Mouse (Mus musculus) neural tube, postnatal 0 days (tissue): ENCODE measurements around the gene Ythdf2. TPM values are rescaled to one million over a fixed set of nuclear protein-coding genes. Genes with fewer than 3 reads are reported as not detected.

ENCODE experiments used
- microRNA-seq: library from miRNA; unstranded; fragments of <30 nt; microRNA quantifications from one replicate; pipeline ENCODE4, GENCODE M21; 2016
- polyA plus RNA-seq: library from polyadenylated mRNA; unstranded; fragments of >200 nt; fragmentation: Nextera tagmentation; extraction: Ambion mirVana; gene quantifications from 2 replicates; pipeline ENCODE4 v1.2.1, GENCODE M21; 2015

The Ythdf2 gene
- polyA plus RNA-seq: 63.8 and 68.9 TPM in 2 replicates

GRCm38 (mm10) chr4:132211953-132212734, at the start of gene Ythdf2:
TSS of gene Ythdf2 (minus strand) at chr4:132212303.

GRCm38 (mm10) chr4:132144080-132144841, 67.8 kb downstream of the Ythdf2 start, which contains the start of gene Oprd1:
TSS of gene Oprd1 (minus strand) at chr4:132144486.

Small RNA genes lying within 50 kb of the gene (microRNA-seq; reads per million reads assigned to microRNA genes)
- not detected for gene Gm22033

Other genes with a start within 250 kb of the Ythdf2 start
- gene Gm10300, start 137.6 kb downstream of the Ythdf2 start, polyA plus RNA-seq: 0.10 TPM in 1 of 2 replicates, not detected in the other
- 21.9 and 22.0 TPM in 2 replicates for gene Epb41, start 137.0 kb downstream of the Ythdf2 start, polyA plus RNA-seq
- gene Oprd1, start 67.8 kb downstream of the Ythdf2 start, polyA plus RNA-seq: 1.1 and 1.2 TPM in 2 replicates
- 22.1 and 28.6 TPM in 2 replicates for gene Gmeb1, start 49.3 kb upstream of the Ythdf2 start, polyA plus RNA-seq
- gene Taf12, start 62.1 kb upstream of the Ythdf2 start, polyA plus RNA-seq: 31.2 and 32.7 TPM in 2 replicates
- gene Rab42, start 91.1 kb upstream of the Ythdf2 start, polyA plus RNA-seq: 6.8 and 7.2 TPM in 2 replicates
- 66.7 and 68.6 TPM in 2 replicates for gene Trnau1ap, start 117.2 kb upstream of the Ythdf2 start, polyA plus RNA-seq
- 17.7 and 18.7 TPM in 2 replicates for gene Rcc1, start 141.3 kb upstream of the Ythdf2 start, polyA plus RNA-seq
- 4.2 and 5.4 TPM in 2 replicates for gene Phactr4, start 210.2 kb upstream of the Ythdf2 start, polyA plus RNA-seq